Mouse (Mus musculus) erythroblast, embryonic 14.5 days (primary cell): ENCODE data around the gene Tagln2. TPM values are rescaled to one million over a fixed set of nuclear protein-coding genes. Genes with fewer than 3 reads are reported as not detected.

Experiments used
- H3K27me3 ChIP-seq: 2 replicates; pipeline ENCODE4 v1.6.1; 2012; ENCODE audit warnings: inconsistent platforms; ENCODE audit not compliant: control insufficient read depth
- H3K36me3 ChIP-seq: 2 replicates; pipeline ENCODE4 v1.6.1; 2012; ENCODE audit warnings: mild to moderate bottlenecking, inconsistent platforms; ENCODE audit not compliant: control insufficient read depth
- H3K4me1 ChIP-seq: 2 replicates; pipeline ENCODE4 v1.6.1; 2012; ENCODE audit warnings: inconsistent platforms; ENCODE audit not compliant: control insufficient read depth
- H3K4me3 ChIP-seq: replicated peaks from 2 replicates; pipeline ENCODE3; 2012; ENCODE audit warnings: moderate library complexity, mild to moderate bottlenecking, inconsistent platforms
- H3K9me3 ChIP-seq: 2 replicates; pipeline ENCODE4 v1.6.1; 2012; ENCODE audit warnings: low read length, inconsistent platforms, mixed read lengths; ENCODE audit not compliant: control insufficient read depth
- GATA1 ChIP-seq: IDR thresholded peaks from 2 replicates; pipeline ENCODE4 v1.6.1; 2012; ENCODE audit warnings: low read length, inconsistent platforms, mixed read lengths
- TAL1 ChIP-seq: IDR thresholded peaks from 3 replicates; pipeline ENCODE4 v1.6.1; 2012; ENCODE audit warnings: low read length, inconsistent platforms, mixed read lengths
- polyA plus RNA-seq: library from polyadenylated mRNA; stranded (reverse); fragments of >175 nt; gene quantifications from 2 replicates; pipeline ENCODE4 v1.2.3, GENCODE M21; 2012

Tagln2 gene
- polyA plus RNA-seq, 1 experiment, result 2.6 TPM

GRCm38 (mm10) chr1:172519644-172520043 is 19.8 kb downstream of the Tagln2 start:
- no peak for TF ChIP-seq TAL1
- TF ChIP-seq GATA1, result no peak

GRCm38 (mm10) chr1:172520576-172521440 is 21.0 kb downstream of the Tagln2 start, which contains the start of gene Cfap45:
Cfap45 (plus strand) TSS chr1:172520801.
- TF ChIP-seq GATA1 (no peak), TAL1 (no peak)
- H3K4me1 ChIP-seq, result no peaks in the 10 kb centered on the region; the same call in 1 of the 2 replicates
- peaks cover 26% of the 10 kb centered on the region for H3K27me3 ChIP-seq
- no peak within 1 kb of the TSS for H3K4me3 ChIP-seq
- H3K9me3 ChIP-seq, result peaks cover 4% of the 10 kb centered on the region; the same call in 1 of the 2 replicates
- H3K36me3 ChIP-seq, result no peaks in the 10 kb centered on the region

More at GRCm38 (mm10) chr1:172519644-172520043, 19.8 kb downstream of the Tagln2 start:
- H3K36me3 ChIP-seq, result no peaks in the 10 kb centered on the region
- H3K4me1 ChIP-seq, result no peaks in the 10 kb centered on the region; the same call in 1 of the 2 replicates
- H3K9me3 ChIP-seq, result peaks cover 4% of the 10 kb centered on the region; the same call in 1 of the 2 replicates
- H3K4me3 ChIP-seq, result no peak overlapping the region
- peaks cover 14% of the 10 kb centered on the region for H3K27me3 ChIP-seq

GRCm38 (mm10) chr1:172522524-172522923 is 22.7 kb downstream of the Tagln2 start:
- no peak overlapping the region for H3K4me3 ChIP-seq
- H3K9me3 ChIP-seq, result peaks cover 2% of the 10 kb centered on the region; the same call in 1 of the 2 replicates
- TF ChIP-seq GATA1 (no peak), TAL1 (no peak)
- H3K4me1 ChIP-seq, result peaks cover 2% of the 10 kb centered on the region
- H3K27me3 ChIP-seq, result peaks cover 43% of the 10 kb centered on the region
- no peaks in the 10 kb centered on the region for H3K36me3 ChIP-seq

GRCm38 (mm10) chr1:172523699-172524101 is 23.9 kb downstream of the Tagln2 start:
- no peaks in the 10 kb centered on the region for H3K36me3 ChIP-seq
- TF ChIP-seq GATA1 (no peak), TAL1 (no peak)
- peaks cover 48% of the 10 kb centered on the region for H3K27me3 ChIP-seq
- peaks cover 2% of the 10 kb centered on the region for H3K4me1 ChIP-seq
- H3K9me3 ChIP-seq, result no peaks in the 10 kb centered on the region
- no peak overlapping the region for H3K4me3 ChIP-seq

GRCm38 (mm10) chr1:172525027-172525764 is 25.3 kb downstream of the Tagln2 start:
- H3K4me3 ChIP-seq, result no peak overlapping the region
- peaks cover 48% of the 10 kb centered on the region for H3K27me3 ChIP-seq
- no peak for TF ChIP-seq TAL1
- TF ChIP-seq GATA1, result no peak
- H3K9me3 ChIP-seq, result no peaks in the 10 kb centered on the region
- H3K36me3 ChIP-seq, result no peaks in the 10 kb centered on the region
- peaks cover 2% of the 10 kb centered on the region for H3K4me1 ChIP-seq

- TF ChIP-seq TAL1, result no peak
- TF ChIP-seq GATA1, result no peak
- Histone ChIP-seq H3K27me3 (peaks cover 46% of the 10 kb centered on the region), H3K9me3 (no peaks in the 10 kb centered on the region), H3K36me3 (no peaks in the 10 kb centered on the region), H3K4me3 (no peak overlapping the region), H3K4me1 (peaks cover 2% of the 10 kb centered on the region)
These were observed 26.1 kb downstream of the Tagln2 start for GRCm38 (mm10) chr1:172525971-172526370.

- H3K9me3 ChIP-seq, result no peaks in the 10 kb centered on the region
- H3K4me3 ChIP-seq, result no peak overlapping the region
- peaks cover 46% of the 10 kb centered on the region for H3K27me3 ChIP-seq
- H3K4me1 ChIP-seq, result peaks cover 2% of the 10 kb centered on the region
- no peak for TF ChIP-seq TAL1
- no peak for TF ChIP-seq GATA1
- H3K36me3 ChIP-seq, result no peaks in the 10 kb centered on the region
These were observed 26.7 kb downstream of the Tagln2 start for GRCm38 (mm10) chr1:172526380-172527081.

- Histone ChIP-seq H3K9me3 (no peaks in the 10 kb centered on the region), H3K27me3 (peaks cover 55% of the 10 kb centered on the region), H3K4me1 (peaks cover 2% of the 10 kb centered on the region), H3K4me3 (no peak overlapping the region), H3K36me3 (no peaks in the 10 kb centered on the region)
- no peak for TF ChIP-seq GATA1
- TF ChIP-seq TAL1, result no peak
These were observed 27.6 kb downstream of the Tagln2 start for GRCm38 (mm10) chr1:172527431-172527830.
